Mouse (Mus musculus) G1E (cell line): ENCODE measurements around the gene F2. TPM values are rescaled to one million over a fixed set of nuclear protein-coding genes. Genes with fewer than 3 reads are reported as not detected.
"Not testable (repeated sequence)": the region's sequence is repeated elsewhere in the genome, so short reads cannot be mapped to it uniquely, and the experiment has no call there.

ENCODE experiments used
- ATAC-seq: 2 replicates; pipeline ENCODE4 v1.8.0; 2016; ENCODE audit warnings: mild to moderate bottlenecking; ENCODE audit not compliant: insufficient number of reproducible peaks, poor library complexity, low FRiP score, severe bottlenecking; ENCODE audit errors: extremely low read depth
- DNase-seq: peaks from one replicate; pipeline ENCODE4 v3.0.0; 2012; ENCODE audit warnings: low spot score
- H3K27me3 ChIP-seq: 2 replicates; pipeline ENCODE4 v1.6.1; 2012; ENCODE audit warnings: mild to moderate bottlenecking, low read length, inconsistent platforms; ENCODE audit not compliant: insufficient read depth
- H3K36me3 ChIP-seq: replicated peaks from 2 replicates; pipeline ENCODE3; 2012; ENCODE audit warnings: mild to moderate bottlenecking, inconsistent platforms
- H3K4me1 ChIP-seq: 2 replicates; pipeline ENCODE4 v1.6.1; 2012; ENCODE audit warnings: low read depth, low read length, inconsistent platforms, mixed read lengths; ENCODE audit not compliant: insufficient read depth
- H3K4me3 ChIP-seq: 2 replicates; pipeline ENCODE4 v1.5.1; 2012; ENCODE audit warnings: low read depth, mild to moderate bottlenecking, inconsistent platforms, low read length, moderate library complexity, mixed read lengths
- H3K9me3 ChIP-seq: replicated peaks from 2 replicates; pipeline ENCODE4 v1.6.1; 2012; ENCODE audit warnings: inconsistent platforms
- CTCF ChIP-seq: IDR thresholded peaks from 2 replicates; pipeline ENCODE4 v1.5.1; 2012; ENCODE audit warnings: low read depth, low read length, inconsistent platforms, mixed read lengths
- GATA1 ChIP-seq: IDR thresholded peaks from 2 replicates; pipeline ENCODE4 v1.6.1; 2012; ENCODE audit warnings: borderline replicate concordance, low read length, inconsistent platforms, mixed read lengths
- GATA2 ChIP-seq: IDR thresholded peaks from 2 replicates; pipeline ENCODE4 v1.6.1; 2012; ENCODE audit warnings: low read depth, low read length, inconsistent platforms, borderline replicate concordance
- POLR2AphosphoS5 ChIP-seq: IDR thresholded peaks from 2 replicates; pipeline ENCODE4 v1.6.1; 2012; ENCODE audit warnings: low read depth, low read length, inconsistent platforms; ENCODE audit not compliant: insufficient replicate concordance
- TAL1 ChIP-seq: conservative IDR thresholded peaks from 2 replicates; pipeline ENCODE4 v1.6.1; 2012; ENCODE audit warnings: low read depth, low read length, inconsistent platforms, mixed read lengths
- polyA plus RNA-seq: library from polyadenylated mRNA; stranded (reverse); fragments of >175 nt; gene quantifications from 2 replicates; pipeline ENCODE4 v1.2.3, GENCODE M21; 2012
- total RNA-seq, 2 experiments: library from RNA; stranded (forward) in 1 of 2; stranded (reverse) in 1 of 2; fragments of 200-1000 nt in 1 of 2; fragments of >200 nt in 1 of 2; fragmentation: Nextera tagmentation in 1 of 2; gene quantifications; 2 replicates each; pipeline ENCODE4 v1.2.3; 2014 to 2017

The F2 gene
- total and polyA plus RNA-seq, 3 experiments: 0.09 to 0.11 TPM; not detected in 1

- Histone ChIP-seq H3K4me3 (no peak overlapping the region), H3K4me1 (peaks cover 58% of the 10 kb centered on the region), H3K36me3 (no peaks in the 10 kb centered on the region), H3K27me3 (peaks cover 23% of the 10 kb centered on the region), H3K9me3 (no peaks in the 10 kb centered on the region)
- no peak for ATAC-seq
- no peak for DNase-seq
- TF ChIP-seq TAL1 (no peak), POLR2AphosphoS5 (no peak), CTCF (no peak), GATA2 (no peak)
These were observed 2.8 kb downstream of the F2 start for GRCm38 (mm10) chr2:91633334-91633977.

GRCm38 (mm10) chr2:91632316-91632715, 3.9 kb downstream of the F2 start:
- H3K36me3 ChIP-seq: no peaks in the 10 kb centered on the region
- ATAC-seq (no peak), DNase-seq (no peak)
- peaks cover 60% of the 10 kb centered on the region for H3K4me1 ChIP-seq
- no peak overlapping the region for H3K4me3 ChIP-seq
- H3K9me3 ChIP-seq: no peaks in the 10 kb centered on the region
- TF ChIP-seq CTCF: no peak
- TF ChIP-seq POLR2AphosphoS5: no peak
- peaks cover 32% of the 10 kb centered on the region for H3K27me3 ChIP-seq

GRCm38 (mm10) chr2:91631826-91632225, 4.4 kb downstream of the F2 start:
- no peak for TF ChIP-seq CTCF
- TF ChIP-seq GATA2: no peak
- TF ChIP-seq GATA1: no peak
- no peak for TF ChIP-seq TAL1
- TF ChIP-seq POLR2AphosphoS5: no peak
- no peaks in the 10 kb centered on the region for H3K9me3 ChIP-seq
- H3K36me3 ChIP-seq: no peaks in the 10 kb centered on the region
- H3K27me3 ChIP-seq: peaks cover 33% of the 10 kb centered on the region
- DNase-seq (no peak), ATAC-seq (no peak)
- H3K4me3 ChIP-seq: no peak overlapping the region
- peaks cover 57% of the 10 kb centered on the region for H3K4me1 ChIP-seq

- no peaks in the 10 kb centered on the region for H3K9me3 ChIP-seq
- H3K4me1 ChIP-seq: peaks cover 42% of the 10 kb centered on the region
- ATAC-seq (no peak), DNase-seq (no peak)
- H3K27me3 ChIP-seq: peaks cover 36% of the 10 kb centered on the region
- no peaks in the 10 kb centered on the region for H3K36me3 ChIP-seq
- TF ChIP-seq TAL1 (no peak), POLR2AphosphoS5 (no peak), GATA2 (no peak), GATA1 (no peak), CTCF (no peak)
- H3K4me3 ChIP-seq: no peak overlapping the region
These were observed 5.8 kb downstream of the F2 start for GRCm38 (mm10) chr2:91630384-91630783.

GRCm38 (mm10) chr2:91629682-91630081, 6.5 kb downstream of the F2 start:
- Histone ChIP-seq H3K36me3 (no peaks in the 10 kb centered on the region), H3K27me3 (peaks cover 36% of the 10 kb centered on the region), H3K4me1 (peaks cover 35% of the 10 kb centered on the region), H3K9me3 (no peaks in the 10 kb centered on the region), H3K4me3 (no peak overlapping the region)
- DNase-seq: no peak
- no peak for ATAC-seq
- TF ChIP-seq GATA1: no peak

GRCm38 (mm10) chr2:91628171-91628570, 8.0 kb downstream of the F2 start:
- peaks cover 20% of the 10 kb centered on the region for H3K4me1 ChIP-seq
- ATAC-seq (no peak), DNase-seq (no peak)
- no peaks in the 10 kb centered on the region for H3K9me3 ChIP-seq
- H3K36me3 ChIP-seq: peaks cover 9% of the 10 kb centered on the region
- TF ChIP-seq GATA2: no peak
- no peak for TF ChIP-seq POLR2AphosphoS5
- TF ChIP-seq GATA1: no peak
- no peak for TF ChIP-seq CTCF
- no peak for TF ChIP-seq TAL1
- peaks cover 36% of the 10 kb centered on the region for H3K27me3 ChIP-seq
- no peak overlapping the region for H3K4me3 ChIP-seq

- no peak for TF ChIP-seq GATA1
- DNase-seq: no peak
- peaks cover 11% of the 10 kb centered on the region for H3K36me3 ChIP-seq
- H3K27me3 ChIP-seq: peaks cover 36% of the 10 kb centered on the region
- no peak for ATAC-seq
- peaks cover 13% of the 10 kb centered on the region for H3K4me1 ChIP-seq
- no peak overlapping the region for H3K4me3 ChIP-seq
- no peaks in the 10 kb centered on the region for H3K9me3 ChIP-seq
These were observed 8.7 kb downstream of the F2 start for GRCm38 (mm10) chr2:91627486-91627885.

GRCm38 (mm10) chr2:91623366-91623765, 12.8 kb downstream of the F2 start:
- not testable (repeated sequence) for H3K4me3 ChIP-seq, H3K9me3 ChIP-seq, DNase-seq, ATAC-seq, H3K4me1 ChIP-seq
- H3K27me3 ChIP-seq: peaks cover 13% of the 10 kb centered on the region
- peaks cover 45% of the 10 kb centered on the region for H3K36me3 ChIP-seq
